Mouse (Mus musculus): ENCODE results near the gene Smpdl3a. TPM values are rescaled to one million over a fixed set of nuclear protein-coding genes. Genes with fewer than 3 reads are reported as not detected.
A peak's percentile ranks its signal among the peaks of the same experiment; 100 is the strongest.

Smpdl3a gene
- total RNA-seq (2017), result 57.8 and 62.9 TPM in 2 replicates

GRCm38 (mm10) chr10:57794018-57794417 is at the start of gene Smpdl3a:
Smpdl3a (plus strand) TSS chr10:57794335.
- no peak for ATAC-seq (ENCODE audit: extremely low read depth, insufficient number of reproducible peaks, low FRiP score, poor library complexity, severe bottlenecking)

GRCm38 (mm10) chr10:57745452-57745851 is 48.7 kb upstream of the Smpdl3a start:
- ATAC-seq (ENCODE audit: extremely low read depth, insufficient number of reproducible peaks, low FRiP score, poor library complexity, severe bottlenecking), result peak; percentile 65; the same call in 1 of the 2 replicates

- no peak for ATAC-seq (ENCODE audit: extremely low read depth, insufficient number of reproducible peaks, low FRiP score, poor library complexity, severe bottlenecking)
These were observed 47.0 kb upstream of the Smpdl3a start for GRCm38 (mm10) chr10:57747127-57747526.

DNA sequence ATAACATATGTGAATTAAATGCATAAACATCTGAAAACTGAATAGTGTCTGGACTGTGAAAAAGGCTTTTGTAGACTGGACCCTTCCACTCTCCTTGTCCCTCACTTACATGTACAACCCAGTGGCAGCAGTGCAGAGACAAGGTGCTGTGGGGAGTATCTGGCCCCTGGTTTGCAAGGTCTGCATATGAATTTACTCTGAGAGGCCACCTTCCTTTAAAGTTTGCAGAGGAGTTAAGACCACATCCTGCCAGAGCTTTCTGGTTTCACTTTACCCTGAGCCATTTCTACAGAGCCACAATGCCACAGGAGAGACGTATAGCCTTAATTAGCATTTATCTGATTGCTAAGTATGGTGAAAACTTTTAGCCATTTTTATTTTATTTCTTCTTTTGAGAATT is 40.8 kb upstream of the Smpdl3a start:
- peak; percentile 89 for ATAC-seq (ENCODE audit: extremely low read depth, insufficient number of reproducible peaks, low FRiP score, poor library complexity, severe bottlenecking)

DNA sequence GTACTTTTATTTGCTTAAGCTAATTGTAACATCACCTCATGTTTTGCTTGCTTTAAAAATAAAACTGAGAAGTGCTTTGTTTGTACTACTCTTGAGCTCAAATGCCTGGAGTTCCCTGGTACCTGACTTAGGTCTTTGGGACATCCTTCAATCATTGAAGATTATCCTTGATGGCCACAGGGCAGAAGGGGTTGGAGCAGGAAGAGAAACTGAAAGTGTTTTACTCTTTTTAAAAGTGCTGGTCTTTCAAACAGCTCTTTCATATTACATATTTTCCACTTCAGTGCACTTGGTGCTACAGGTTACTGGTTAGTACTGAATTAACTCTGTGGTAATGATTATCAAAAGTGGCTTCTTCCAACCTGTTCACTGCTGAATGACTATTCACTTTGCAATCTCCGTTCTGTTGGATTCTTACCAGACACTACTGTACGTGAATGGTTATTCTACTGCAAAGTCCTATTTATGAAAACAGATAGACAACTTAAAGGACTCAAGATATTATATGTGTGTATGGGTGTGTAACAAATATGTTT is 38.9 kb upstream of the Smpdl3a start:
- peak; percentile 52 for ATAC-seq (ENCODE audit: extremely low read depth, insufficient number of reproducible peaks, low FRiP score, poor library complexity, severe bottlenecking)

- ATAC-seq (ENCODE audit: extremely low read depth, insufficient number of reproducible peaks, low FRiP score, poor library complexity, severe bottlenecking), result no peak
These were observed 35.1 kb upstream of the Smpdl3a start for GRCm38 (mm10) chr10:57758999-57759398.

GRCm38 (mm10) chr10:57760694-57761093 is 33.4 kb upstream of the Smpdl3a start:
- ATAC-seq (ENCODE audit: extremely low read depth, insufficient number of reproducible peaks, low FRiP score, poor library complexity, severe bottlenecking), result no peak

GRCm38 (mm10) chr10:57763044-57763443 is 31.1 kb upstream of the Smpdl3a start:
- ATAC-seq (ENCODE audit: extremely low read depth, insufficient number of reproducible peaks, low FRiP score, poor library complexity, severe bottlenecking), result no peak

DNA sequence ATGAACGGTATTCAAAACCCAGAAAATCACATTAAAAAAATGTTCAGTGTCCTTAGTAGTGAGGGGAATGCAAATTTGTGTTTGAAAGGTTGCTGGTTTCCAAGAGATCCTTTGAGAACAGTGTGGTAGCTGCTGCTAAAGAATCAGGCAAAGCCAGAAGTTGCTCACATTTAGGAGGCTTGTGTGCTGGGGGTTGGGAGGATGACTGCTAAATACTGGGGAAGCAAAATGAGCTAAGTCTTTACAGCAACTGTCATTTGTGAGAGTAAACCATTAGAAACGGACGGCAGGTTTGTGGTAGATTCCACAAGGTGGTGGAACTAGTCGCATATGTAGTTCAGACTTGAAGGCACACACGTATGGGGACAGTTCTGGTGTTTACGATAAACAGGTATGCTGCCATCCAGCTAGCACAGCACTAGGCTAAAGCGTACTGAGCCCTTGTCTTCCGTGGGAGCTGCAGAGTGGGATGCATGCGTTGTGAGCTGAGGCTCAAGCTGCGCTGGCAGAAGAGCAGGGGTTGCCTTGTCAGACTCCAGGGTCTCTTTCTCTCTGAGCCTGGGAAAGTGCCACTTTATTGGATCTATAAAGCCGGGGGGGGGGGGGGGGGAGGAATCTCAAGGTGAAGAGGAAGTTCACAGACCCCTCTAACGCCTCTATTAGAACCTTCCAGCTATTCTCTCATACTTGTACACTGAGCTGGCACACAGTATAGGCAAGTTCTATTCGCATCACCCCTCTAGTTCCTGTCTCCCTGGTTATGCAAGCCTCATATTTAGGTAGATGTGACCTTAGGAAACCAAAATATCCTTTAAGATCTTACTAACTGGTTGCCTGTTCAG is 10.6 kb upstream of the Smpdl3a start:
- ATAC-seq (ENCODE audit: extremely low read depth, insufficient number of reproducible peaks, low FRiP score, poor library complexity, severe bottlenecking), result no peak

DNA sequence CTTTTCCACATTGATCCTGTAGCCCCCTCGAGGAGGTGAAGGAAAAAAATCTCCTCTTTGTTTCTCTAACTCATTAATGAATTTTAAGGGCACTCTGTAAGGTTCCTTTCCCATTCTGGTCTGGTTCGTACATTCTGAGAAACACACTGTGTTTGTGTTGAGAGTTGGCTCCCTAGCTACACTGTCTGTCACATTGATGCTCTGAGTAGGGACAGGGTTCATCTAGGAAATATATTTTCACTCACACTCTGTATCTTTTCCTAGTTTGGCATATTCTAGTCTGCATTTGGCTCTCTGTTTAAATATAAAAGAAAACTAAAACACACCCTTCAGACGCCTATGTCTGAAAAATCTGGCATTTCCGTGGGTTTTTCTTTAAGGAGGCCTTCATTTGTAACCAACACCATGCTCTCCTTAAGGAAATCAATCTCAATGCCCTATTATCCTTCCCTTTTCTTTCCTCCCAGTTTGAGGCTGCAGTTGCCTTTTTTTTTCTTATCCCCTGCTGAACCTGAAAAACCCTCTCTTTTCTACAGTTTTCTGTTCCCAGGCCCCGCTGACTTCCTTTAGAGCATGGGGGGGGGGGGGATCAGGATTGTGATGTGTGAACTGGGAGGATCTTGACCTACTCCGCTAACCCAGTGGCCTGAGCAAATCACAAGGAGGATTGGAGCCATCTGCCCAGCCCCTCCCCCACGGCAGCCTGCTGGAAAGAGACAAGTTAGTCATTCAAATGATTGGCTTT is 9.8 kb upstream of the Smpdl3a start:
- no peak for ATAC-seq (ENCODE audit: extremely low read depth, insufficient number of reproducible peaks, low FRiP score, poor library complexity, severe bottlenecking)

DNA sequence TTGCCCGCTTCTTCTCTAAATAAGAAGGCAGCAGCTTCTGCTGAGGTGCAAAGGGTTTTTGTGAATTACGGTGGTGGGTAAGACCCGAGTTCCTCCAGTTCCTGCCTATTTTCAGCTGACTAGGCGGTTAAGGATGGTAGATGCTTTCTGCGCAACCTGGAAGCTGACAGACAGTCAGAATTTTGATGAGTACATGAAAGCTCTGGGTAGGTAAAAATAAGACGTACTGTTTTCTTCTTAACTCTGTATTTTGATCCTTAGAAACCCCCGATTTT is 9.3 kb upstream of the Smpdl3a start, which contains the start of gene Fabp7:
TSS of gene Fabp7 (plus strand) at position 6 of the 275 bp plus-strand sequence.
- no peak for ATAC-seq (ENCODE audit: extremely low read depth, insufficient number of reproducible peaks, low FRiP score, poor library complexity, severe bottlenecking)

DNA sequence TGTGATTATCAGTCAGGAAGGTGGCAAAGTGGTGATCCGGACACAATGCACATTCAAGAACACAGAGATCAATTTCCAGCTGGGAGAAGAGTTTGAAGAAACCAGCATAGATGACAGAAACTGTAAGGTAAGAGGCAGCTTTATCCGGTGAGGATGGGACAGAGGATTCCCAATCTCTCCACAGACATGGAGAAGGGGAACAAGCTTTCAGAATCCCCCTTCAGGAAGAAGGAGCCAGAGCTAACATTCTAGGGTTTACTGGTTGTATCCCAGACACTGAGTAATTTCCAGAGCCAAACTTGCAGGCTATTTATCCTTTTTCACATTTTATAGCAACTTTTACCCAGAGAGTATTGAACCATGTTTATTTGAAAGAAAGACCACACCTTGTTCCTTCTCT is 8.6 kb upstream of the Smpdl3a start:
- no peak for ATAC-seq (ENCODE audit: extremely low read depth, insufficient number of reproducible peaks, low FRiP score, poor library complexity, severe bottlenecking)

DNA sequence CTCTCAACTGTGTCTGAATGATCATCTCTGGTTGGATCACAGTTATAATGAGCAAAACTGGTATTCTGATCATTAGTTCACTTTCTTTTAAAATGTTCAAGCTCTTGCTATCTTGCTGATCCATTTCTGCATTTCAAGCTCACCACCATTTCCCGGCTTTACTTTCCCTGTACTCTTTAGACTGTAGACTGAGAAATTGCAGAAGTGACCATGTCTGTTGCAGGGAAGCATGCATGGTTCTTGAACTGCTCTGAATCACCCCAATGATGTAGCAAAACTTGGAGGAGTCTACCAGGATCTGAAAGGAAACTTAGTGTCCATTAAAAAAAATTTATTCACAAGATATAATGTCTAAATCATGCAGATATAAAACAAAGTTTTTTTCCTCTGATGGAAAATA is 1.2 kb upstream of the Smpdl3a start:
- peak; percentile 32; the same call in 1 of the 2 replicates for ATAC-seq (ENCODE audit: extremely low read depth, insufficient number of reproducible peaks, low FRiP score, poor library complexity, severe bottlenecking)

GRCm38 (mm10) chr10:57794491-57795461 is 641 bp downstream of the Smpdl3a start:
- ATAC-seq (ENCODE audit: extremely low read depth, insufficient number of reproducible peaks, low FRiP score, poor library complexity, severe bottlenecking), result peak; percentile 49

- ATAC-seq (ENCODE audit: extremely low read depth, insufficient number of reproducible peaks, low FRiP score, poor library complexity, severe bottlenecking), result no peak
These were observed 1.4 kb downstream of the Smpdl3a start for GRCm38 (mm10) chr10:57795542-57795941.

- peak; percentile 59 for ATAC-seq (ENCODE audit: extremely low read depth, insufficient number of reproducible peaks, low FRiP score, poor library complexity, severe bottlenecking)
These were observed 1.9 kb downstream of the Smpdl3a start for GRCm38 (mm10) chr10:57796057-57796456.

DNA sequence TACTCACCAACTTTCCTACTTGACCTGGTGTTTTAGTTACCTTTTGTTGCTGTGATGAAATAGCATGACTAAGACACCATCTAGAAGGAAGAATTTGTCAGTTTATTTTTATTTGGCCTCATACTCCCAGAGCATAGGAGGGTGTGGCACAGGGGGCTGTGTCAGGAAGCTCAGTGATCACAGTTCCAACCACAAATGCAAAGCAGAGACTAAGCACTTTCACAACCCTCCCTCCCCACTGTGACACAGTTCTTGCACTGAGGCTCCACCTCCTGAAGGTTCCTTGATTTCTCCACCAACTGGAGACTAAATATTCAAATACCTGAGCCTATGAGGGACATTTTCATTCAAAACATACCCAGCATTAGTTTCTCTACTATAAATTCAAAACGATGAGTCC is 5.4 kb downstream of the Smpdl3a start:
- ATAC-seq (ENCODE audit: extremely low read depth, insufficient number of reproducible peaks, low FRiP score, poor library complexity, severe bottlenecking), result peak; percentile 84

GRCm38 (mm10) chr10:57807754-57808153 is 13.6 kb downstream of the Smpdl3a start:
- no peak for ATAC-seq (ENCODE audit: extremely low read depth, insufficient number of reproducible peaks, low FRiP score, poor library complexity, severe bottlenecking)

Measured in neutrophil, adult 5-6 weeks (primary cell).